Mouse (Mus musculus): Measurements from ENCODE around the gene Map3k5. TPM values are rescaled to one million over a fixed set of nuclear protein-coding genes. Genes with fewer than 3 reads are reported as not detected.
"Not testable (repeated sequence)": the region's sequence is repeated elsewhere in the genome, so short reads cannot be mapped to it uniquely, and the experiment has no call there.

Map3k5 gene
- polyA plus RNA-seq, 1 experiment from 2014 or later: 2.2 TPM

DNA sequence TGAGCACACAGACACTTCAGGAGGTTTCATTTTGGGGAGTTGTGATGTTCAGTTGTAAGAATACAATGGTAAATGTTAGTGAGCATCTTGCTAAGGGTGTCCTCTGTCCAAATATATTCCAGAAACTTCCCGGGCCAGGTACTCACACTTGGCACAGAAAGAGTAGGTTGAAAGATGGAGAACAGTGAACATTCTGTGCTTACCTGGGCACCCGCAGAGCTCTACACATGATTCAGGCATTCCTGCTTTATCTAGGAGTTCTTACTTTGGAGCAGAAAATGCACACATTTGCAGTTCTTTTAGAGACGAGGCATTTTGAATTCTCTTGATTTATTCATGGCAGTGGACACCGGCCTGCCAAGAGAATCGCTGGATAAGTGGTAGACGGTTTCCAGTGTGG is 32.3 kb downstream of the Map3k5 start:
- Histone ChIP-seq H3K9me3 (replicated peaks; ENCODE audit: low read length) (no peaks in the 10 kb centered on the region), H3K27ac (no peak overlapping the region), H3K27me3 (ENCODE audit: insufficient read depth, low read length) (no peaks in the 10 kb centered on the region), H3K9ac (ENCODE audit: low read depth, low read length) (no peak overlapping the region), H3K4me3 (replicated peaks; ENCODE audit: low read depth, low read length) (no peak overlapping the region), H3K4me1 (replicated peaks; ENCODE audit: insufficient read depth, low read length) (peaks cover 4% of the 10 kb centered on the region; the same call in 1 of the 2 replicates), H3K4me2 (ENCODE audit: low read length) (no peak overlapping the region), H3K36me3 (ENCODE audit: insufficient read depth, low read length) (no peaks in the 10 kb centered on the region)
- WGBS: 71% methylated on average over 6 of the region's 6 CpGs
- no peak for ATAC-seq (replicated peaks; ENCODE audit: low FRiP score, low read depth)
- DNase-seq (ENCODE audit: low spot score): no peak
- TF ChIP-seq CTCF (IDR thresholded peaks at IDR 0.05; ENCODE audit: low read depth): no peak

DNA sequence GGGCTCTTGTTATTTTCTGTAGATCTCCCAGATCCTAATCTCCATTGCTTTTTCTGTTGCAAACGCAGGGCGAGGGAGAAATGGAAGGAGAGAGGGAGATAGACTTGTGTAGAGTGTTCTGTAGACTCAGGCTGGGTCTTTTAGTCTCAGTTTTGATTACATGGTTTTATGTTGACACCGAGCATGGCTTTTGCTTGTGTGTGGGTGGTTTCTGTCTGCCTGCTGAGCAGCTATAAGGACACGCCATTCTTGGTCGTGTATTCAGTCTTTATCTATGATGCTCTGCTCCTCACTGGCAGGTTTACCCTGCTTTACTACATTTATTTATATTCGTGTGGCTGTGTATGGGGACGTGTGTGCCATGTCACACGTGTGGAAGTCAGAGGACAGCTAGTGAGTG is 34.2 kb downstream of the Map3k5 start:
- no peak for ATAC-seq (replicated peaks; ENCODE audit: low FRiP score, low read depth)

DNA sequence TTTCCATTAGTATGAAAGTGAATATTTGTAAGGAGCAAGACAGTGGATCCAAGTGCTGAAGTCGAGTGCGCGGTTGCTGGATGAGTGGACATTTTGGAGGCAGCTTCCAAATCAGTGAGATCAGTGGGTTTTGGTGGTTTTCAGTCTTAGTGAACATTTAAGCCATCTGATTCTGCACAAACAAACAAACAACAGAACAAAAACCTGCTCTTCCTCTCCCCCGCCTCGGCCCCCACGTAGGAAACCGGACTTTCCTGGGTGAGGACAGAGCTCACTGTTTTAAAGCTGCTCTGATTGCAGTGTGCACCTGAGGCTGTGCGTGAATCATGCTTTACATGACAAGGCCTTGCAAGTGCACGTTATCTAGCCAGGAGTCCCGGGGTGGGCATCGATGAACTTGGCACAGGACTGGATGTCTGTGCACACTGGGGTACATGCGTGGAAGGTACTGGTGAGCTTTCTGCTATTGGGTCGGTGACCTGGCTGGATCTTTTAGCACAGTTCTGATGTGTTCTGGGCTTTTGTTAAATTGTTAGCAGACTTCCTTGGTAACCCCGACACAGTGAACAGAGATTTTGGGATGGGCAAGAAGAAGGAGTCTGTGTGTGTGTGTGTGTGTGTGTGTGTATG is 35.7 kb downstream of the Map3k5 start:
- DNase-seq (ENCODE audit: low spot score): no peak
- no peak overlapping the region for H3K27ac ChIP-seq
- H3K36me3 ChIP-seq (ENCODE audit: insufficient read depth, low read length): no peaks in the 10 kb centered on the region
- no peak for TF ChIP-seq CTCF (IDR thresholded peaks at IDR 0.05; ENCODE audit: low read depth)
- WGBS: 68% methylated on average over 14 of the region's 14 CpGs
- H3K27me3 ChIP-seq (ENCODE audit: insufficient read depth, low read length): no peaks in the 10 kb centered on the region
- no peaks in the 10 kb centered on the region for H3K9me3 ChIP-seq (replicated peaks; ENCODE audit: low read length)
- 0 out of 2 replicates have a peak, but pooled peaks cover 4% of the 10 kb centered on the region for H3K4me1 ChIP-seq (replicated peaks; ENCODE audit: insufficient read depth, low read length)
- no peak overlapping the region for H3K4me2 ChIP-seq (ENCODE audit: low read length)
- no peak overlapping the region for H3K4me3 ChIP-seq (replicated peaks; ENCODE audit: low read depth, low read length)
- ATAC-seq (replicated peaks; ENCODE audit: low FRiP score, low read depth): no peak
- no peak overlapping the region for H3K9ac ChIP-seq (ENCODE audit: low read depth, low read length)

More for the DNA sequence above, 34.2 kb downstream of the Map3k5 start:
- Histone ChIP-seq H3K4me1 (replicated peaks; ENCODE audit: insufficient read depth, low read length) (peaks cover 4% of the 10 kb centered on the region; the same call in 1 of the 2 replicates), H3K4me2 (ENCODE audit: low read length) (no peak overlapping the region), H3K27ac (no peak overlapping the region), H3K36me3 (ENCODE audit: insufficient read depth, low read length) (no peaks in the 10 kb centered on the region), H3K4me3 (replicated peaks; ENCODE audit: low read depth, low read length) (no peak overlapping the region), H3K9me3 (replicated peaks; ENCODE audit: low read length) (no peaks in the 10 kb centered on the region), H3K27me3 (ENCODE audit: insufficient read depth, low read length) (no peaks in the 10 kb centered on the region), H3K9ac (ENCODE audit: low read depth, low read length) (no peak overlapping the region)
- no peak for DNase-seq (ENCODE audit: low spot score)
- no peak for TF ChIP-seq CTCF (IDR thresholded peaks at IDR 0.05; ENCODE audit: low read depth)
- WGBS: 84% methylated on average over 8 of the region's 8 CpGs

DNA sequence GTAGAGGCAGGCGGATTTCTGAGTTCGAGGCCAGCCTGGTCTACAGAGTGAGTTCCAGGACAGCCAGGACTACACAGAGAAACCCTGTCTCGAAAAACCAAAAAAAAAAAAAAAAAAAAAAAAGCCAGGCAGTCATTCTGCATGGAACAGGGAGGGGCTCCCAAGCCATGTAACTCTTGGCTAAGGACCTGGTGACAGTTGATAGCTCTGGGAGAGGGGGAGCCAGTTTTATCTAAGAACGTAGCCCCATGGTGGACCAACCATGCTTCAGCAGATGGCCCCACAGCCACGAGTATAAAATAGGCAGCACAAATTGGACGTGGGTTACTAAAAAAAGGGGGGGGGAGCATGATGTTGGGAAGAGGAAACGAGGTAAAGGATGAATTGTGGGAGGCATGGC is 37.2 kb downstream of the Map3k5 start:
- H3K9me3 ChIP-seq (replicated peaks; ENCODE audit: low read length); DNase-seq (ENCODE audit: low spot score); H3K4me2 ChIP-seq (ENCODE audit: low read length); H3K27me3 ChIP-seq (ENCODE audit: insufficient read depth, low read length); H3K27ac ChIP-seq; H3K4me1 ChIP-seq (replicated peaks; ENCODE audit: insufficient read depth, low read length); H3K36me3 ChIP-seq (ENCODE audit: insufficient read depth, low read length); H3K4me3 ChIP-seq (replicated peaks; ENCODE audit: low read depth, low read length); ATAC-seq (replicated peaks; ENCODE audit: low FRiP score, low read depth); H3K9ac ChIP-seq (ENCODE audit: low read depth, low read length): not testable (repeated sequence)
- WGBS: 81% methylated on average over 6 of the region's 7 CpGs

DNA sequence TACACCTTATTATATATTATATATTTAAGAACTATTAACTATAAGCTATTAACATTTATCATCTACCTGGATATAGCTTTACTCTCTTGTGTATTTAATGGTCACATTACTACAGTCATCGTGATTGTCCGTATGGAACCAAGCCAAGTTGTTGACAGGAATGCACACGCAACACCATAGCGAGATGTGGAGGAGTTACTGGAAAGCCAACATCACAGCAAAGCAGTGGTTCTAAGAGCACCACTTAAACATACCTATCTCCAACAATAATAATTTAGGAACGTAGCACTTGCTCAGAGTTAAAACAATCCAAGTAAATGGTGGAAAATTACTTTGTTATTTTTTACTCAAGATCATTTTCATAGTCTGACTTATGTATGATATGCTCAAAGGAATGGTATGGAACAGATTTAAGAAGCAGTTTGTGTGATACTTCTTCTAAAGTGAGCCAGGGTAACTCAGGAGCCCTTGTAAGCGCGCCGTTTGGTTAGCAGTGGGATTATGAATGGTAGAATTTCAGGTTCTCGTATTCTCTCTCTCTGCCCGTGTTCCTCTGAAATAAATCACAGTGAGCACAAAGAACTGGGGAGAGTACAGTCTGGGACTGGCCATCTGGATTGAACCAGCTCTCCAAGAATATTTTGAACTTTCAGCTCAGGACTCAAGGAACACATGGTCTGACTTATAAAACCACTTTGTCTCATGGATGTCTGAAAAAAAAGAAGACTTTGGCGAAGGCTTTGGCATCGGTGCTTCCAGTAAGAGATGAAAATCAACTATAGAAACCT is 39.2 kb downstream of the Map3k5 start:
- no peak overlapping the region for H3K4me3 ChIP-seq (replicated peaks; ENCODE audit: low read depth, low read length)
- no peak overlapping the region for H3K27ac ChIP-seq
- ATAC-seq (replicated peaks; ENCODE audit: low FRiP score, low read depth): no peak
- no peak overlapping the region for H3K4me2 ChIP-seq (ENCODE audit: low read length)
- no peaks in the 10 kb centered on the region for H3K4me1 ChIP-seq (replicated peaks; ENCODE audit: insufficient read depth, low read length)
- no peak overlapping the region for H3K9ac ChIP-seq (ENCODE audit: low read depth, low read length)
- WGBS: 75% methylated on average over 12 of the region's 12 CpGs
- TF ChIP-seq CTCF (IDR thresholded peaks at IDR 0.05; ENCODE audit: low read depth): no peak
- no peak for DNase-seq (ENCODE audit: low spot score)
- no peaks in the 10 kb centered on the region for H3K36me3 ChIP-seq (ENCODE audit: insufficient read depth, low read length)
- H3K9me3 ChIP-seq (replicated peaks; ENCODE audit: low read length): no peaks in the 10 kb centered on the region
- H3K27me3 ChIP-seq (ENCODE audit: insufficient read depth, low read length): no peaks in the 10 kb centered on the region

DNA sequence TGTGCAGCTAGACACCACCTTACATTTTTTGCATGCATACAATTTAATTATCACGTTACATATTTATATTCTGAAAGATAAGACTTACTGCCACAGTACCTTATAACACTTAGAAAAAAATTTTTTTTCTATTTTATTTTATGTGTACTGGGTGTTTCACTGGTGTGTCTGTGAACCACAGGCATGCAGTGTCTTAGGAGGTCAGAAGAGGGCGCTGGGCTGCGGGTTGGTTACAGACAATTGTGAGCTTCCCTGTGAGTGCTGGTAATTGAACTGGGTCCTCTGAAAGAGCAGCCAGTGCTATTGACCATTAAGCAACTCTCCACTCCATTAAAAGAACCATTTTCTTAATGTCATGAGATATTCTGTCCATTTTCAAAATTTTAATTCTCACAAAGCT is 43.3 kb downstream of the Map3k5 start:
- no peaks in the 10 kb centered on the region for H3K36me3 ChIP-seq (ENCODE audit: insufficient read depth, low read length)
- peak; percentile 19; the same call in 1 of the 2 replicates for TF ChIP-seq CTCF (IDR thresholded peaks at IDR 0.05; ENCODE audit: low read depth)
- no peaks in the 10 kb centered on the region for H3K27me3 ChIP-seq (ENCODE audit: insufficient read depth, low read length)
- WGBS: 82% methylated on average over 3 of the region's 3 CpGs
- H3K4me3 ChIP-seq (replicated peaks; ENCODE audit: low read depth, low read length): no peak overlapping the region
- H3K9ac ChIP-seq (ENCODE audit: low read depth, low read length): no peak overlapping the region
- no peaks in the 10 kb centered on the region for H3K4me1 ChIP-seq (replicated peaks; ENCODE audit: insufficient read depth, low read length)
- H3K27ac ChIP-seq: no peak overlapping the region
- no peaks in the 10 kb centered on the region for H3K9me3 ChIP-seq (replicated peaks; ENCODE audit: low read length)
- no peak overlapping the region for H3K4me2 ChIP-seq (ENCODE audit: low read length)
- DNase-seq (ENCODE audit: low spot score) (no peak), ATAC-seq (replicated peaks; ENCODE audit: low FRiP score, low read depth) (no peak)

All from kidney, postnatal 0 days (tissue).